Mouse (Mus musculus) forebrain, embryonic 13.5 days (tissue): ENCODE measurements around the gene Ocm. TPM values are rescaled to one million over a fixed set of nuclear protein-coding genes. Genes with fewer than 3 reads are reported as not detected.

Source experiments
- ATAC-seq: fragments of 200-750 bp; cut with Nextera tagmentation; 2 replicates; pipeline ENCODE4 v1.8.0; 2017
- H3K27ac ChIP-seq: fragments of 300-500 bp; sonication (generic); 2 replicates; pipeline ENCODE4 v1.5.1; 2015; ENCODE audit warnings: inconsistent platforms, mild to moderate bottlenecking, moderate library complexity
- H3K27me3 ChIP-seq: fragments of 300-500 bp; sonication (generic); 2 replicates; pipeline ENCODE4 v1.6.1; 2015; ENCODE audit warnings: mild to moderate bottlenecking, inconsistent platforms
- H3K36me3 ChIP-seq: fragments of 300-500 bp; sonication (generic); 2 replicates; pipeline ENCODE4 v1.6.1; 2015; ENCODE audit warnings: mild to moderate bottlenecking, inconsistent platforms; ENCODE audit not compliant: poor library complexity, severe bottlenecking
- H3K4me1 ChIP-seq: fragments of 300-500 bp; sonication (generic); 2 replicates; pipeline ENCODE4 v1.6.1; 2015; ENCODE audit warnings: inconsistent platforms
- H3K4me2 ChIP-seq: fragments of 300-500 bp; sonication (generic); 2 replicates; pipeline ENCODE4 v1.6.1; 2015; ENCODE audit warnings: inconsistent platforms, mild to moderate bottlenecking, moderate library complexity
- H3K4me3 ChIP-seq: fragments of 300-500 bp; sonication (generic); 2 replicates; pipeline ENCODE4 v1.5.1; 2015; ENCODE audit warnings: mild to moderate bottlenecking, inconsistent platforms
- H3K9ac ChIP-seq: fragments of 300-500 bp; sonication (generic); 2 replicates; pipeline ENCODE4 v1.6.1; 2015; ENCODE audit warnings: mild to moderate bottlenecking, inconsistent platforms
- H3K9me3 ChIP-seq: fragments of 300-500 bp; sonication (generic); replicated peaks from 2 replicates; pipeline ENCODE4 v1.6.1; 2016; ENCODE audit warnings: inconsistent platforms
- WGBS: fragments of 180-500 bp; shearing (Covaris S2); methylation state at CpG from one replicate; pipeline ENCODE4 v1.1.7; 2015; 5-methylcytosine and 5-hydroxymethylcytosine counted together
- polyA plus RNA-seq: library from polyadenylated mRNA; unstranded; fragments of >200 nt; fragmentation: Nextera tagmentation; extraction: Ambion mirVana; gene quantifications from 2 replicates; pipeline ENCODE4 v1.2.1, GENCODE M21; 2015

The Ocm gene
- polyA plus RNA-seq, 1 experiment from 2014 or later: not detected

GRCm38 (mm10) chr5:143994632-143995365 lies 31.7 kb downstream of the Ocm start:
- Histone ChIP-seq H3K4me1 (no peaks in the 10 kb centered on the region), H3K9ac (no peak overlapping the region), H3K27ac (no peak overlapping the region), H3K9me3 (0 out of 2 replicates have a peak, but pooled peaks cover 3% of the 10 kb centered on the region), H3K36me3 (peaks cover 100% of the 10 kb centered on the region), H3K4me3 (no peak overlapping the region), H3K4me2 (no peak overlapping the region), H3K27me3 (no peaks in the 10 kb centered on the region)
- 79% methylated on average over 11 of the region's 11 CpGs for WGBS
- ATAC-seq: no peak

DNA sequence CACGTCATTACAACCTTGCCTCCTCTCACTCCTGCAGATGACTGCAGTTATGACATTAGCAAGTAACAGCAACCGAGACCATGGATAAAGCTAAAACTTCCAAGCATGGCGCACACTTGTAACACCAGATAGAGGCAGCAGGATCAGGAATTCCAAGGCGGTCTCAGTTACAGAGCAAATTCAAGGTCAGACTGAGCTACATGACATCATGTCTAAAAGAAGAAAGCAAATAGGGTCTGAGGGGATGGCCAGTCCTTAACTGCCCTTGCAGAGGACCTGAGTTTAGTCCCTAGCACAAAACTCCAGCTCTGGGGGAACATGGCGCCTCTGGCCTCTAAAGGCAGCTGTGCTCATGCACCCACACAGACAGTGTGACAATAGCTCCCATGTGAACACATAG lies 32.6 kb downstream of the Ocm start:
- Histone ChIP-seq H3K9ac (no peak overlapping the region), H3K4me2 (no peak overlapping the region), H3K36me3 (peaks cover 100% of the 10 kb centered on the region), H3K4me1 (no peaks in the 10 kb centered on the region), H3K27me3 (no peaks in the 10 kb centered on the region), H3K9me3 (no peaks in the 10 kb centered on the region), H3K27ac (no peak overlapping the region), H3K4me3 (no peak overlapping the region)
- ATAC-seq: no peak
- 93% methylated on average over 5 of the region's 5 CpGs for WGBS

GRCm38 (mm10) chr5:143993260-143993659 lies 33.2 kb downstream of the Ocm start:
- no peak overlapping the region for H3K27ac ChIP-seq
- no peaks in the 10 kb centered on the region for H3K4me1 ChIP-seq
- H3K9me3 ChIP-seq: no peaks in the 10 kb centered on the region
- no peak for ATAC-seq
- no peak overlapping the region for H3K4me2 ChIP-seq
- no peak overlapping the region for H3K4me3 ChIP-seq
- peaks cover 100% of the 10 kb centered on the region for H3K36me3 ChIP-seq
- no peaks in the 10 kb centered on the region for H3K27me3 ChIP-seq
- no peak overlapping the region for H3K9ac ChIP-seq
- 93% methylated on average over 8 of the region's 8 CpGs for WGBS

- H3K9me3 ChIP-seq: no peaks in the 10 kb centered on the region
- H3K4me3 ChIP-seq: no peak overlapping the region
- H3K27ac ChIP-seq: no peak overlapping the region
- H3K4me2 ChIP-seq: no peak overlapping the region
- no peaks in the 10 kb centered on the region for H3K27me3 ChIP-seq
- ATAC-seq: no peak
- WGBS: 90% methylated on average over 10 of the region's 10 CpGs
- peaks cover 100% of the 10 kb centered on the region for H3K36me3 ChIP-seq
- H3K4me1 ChIP-seq: no peaks in the 10 kb centered on the region
- no peak overlapping the region for H3K9ac ChIP-seq
Observed at GRCm38 (mm10) chr5:143992661-143993060, 33.8 kb downstream of the Ocm start.

DNA sequence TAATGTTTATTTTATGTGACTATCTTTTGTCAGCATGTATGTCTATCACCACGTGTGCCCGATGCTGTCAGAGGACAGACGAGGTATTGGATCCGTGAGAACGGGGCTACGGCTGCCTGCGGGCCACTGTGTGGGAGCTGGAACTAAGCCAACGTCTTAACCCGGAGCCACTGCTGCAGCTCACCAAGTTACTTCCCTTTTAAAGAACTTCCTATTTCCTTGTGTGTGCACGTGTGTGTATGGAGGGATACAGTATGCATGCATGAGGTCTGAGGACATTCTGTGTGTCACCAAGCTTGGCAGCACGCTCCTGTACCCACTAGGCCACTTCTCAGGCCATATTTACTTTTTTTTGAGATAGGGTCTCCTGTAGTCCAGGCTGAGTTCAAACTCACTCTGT lies 36.4 kb downstream of the Ocm start:
- Histone ChIP-seq H3K9ac (no peak overlapping the region), H3K4me3 (no peak overlapping the region), H3K4me1 (no peaks in the 10 kb centered on the region), H3K4me2 (no peak overlapping the region), H3K27ac (no peak overlapping the region), H3K27me3 (no peaks in the 10 kb centered on the region), H3K36me3 (peaks cover 95% of the 10 kb centered on the region), H3K9me3 (no peaks in the 10 kb centered on the region)
- WGBS: 89% methylated on average over 11 of the region's 11 CpGs
- ATAC-seq: no peak

DNA sequence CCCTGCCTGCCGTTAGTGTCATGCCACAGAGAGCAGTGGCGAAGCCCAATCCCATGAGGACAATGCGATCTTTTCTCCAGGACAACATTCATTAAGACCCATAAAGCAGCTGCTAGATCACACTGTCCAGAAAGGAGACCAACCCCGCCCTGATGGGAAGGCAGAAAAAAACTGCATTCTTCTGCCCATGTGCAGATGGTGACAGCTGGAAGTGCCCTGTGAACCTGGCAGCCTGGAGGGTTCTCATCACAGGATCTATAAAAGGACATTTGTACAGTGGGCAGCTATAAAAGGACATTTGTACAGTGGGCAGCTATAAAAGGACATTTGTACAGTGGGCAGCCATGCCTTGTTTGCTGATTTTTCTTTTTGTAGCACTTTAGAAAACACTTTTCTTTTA lies 37.4 kb downstream of the Ocm start:
- no peak for ATAC-seq
- Histone ChIP-seq H3K9ac (no peak overlapping the region), H3K9me3 (no peaks in the 10 kb centered on the region), H3K4me3 (no peak overlapping the region), H3K4me2 (no peak overlapping the region), H3K27me3 (no peaks in the 10 kb centered on the region), H3K36me3 (peaks cover 95% of the 10 kb centered on the region), H3K27ac (no peak overlapping the region), H3K4me1 (no peaks in the 10 kb centered on the region)
- 79% methylated on average over 4 of the region's 4 CpGs for WGBS

GRCm38 (mm10) chr5:143987596-143987995 lies 38.9 kb downstream of the Ocm start:
- H3K27me3 ChIP-seq: no peaks in the 10 kb centered on the region
- H3K4me2 ChIP-seq: no peak overlapping the region
- H3K27ac ChIP-seq: no peak overlapping the region
- no peak for ATAC-seq
- H3K36me3 ChIP-seq: peaks cover 85% of the 10 kb centered on the region
- WGBS: 97% methylated on average over 3 of the region's 3 CpGs
- no peak overlapping the region for H3K4me3 ChIP-seq
- H3K9me3 ChIP-seq: no peaks in the 10 kb centered on the region
- H3K9ac ChIP-seq: no peak overlapping the region
- H3K4me1 ChIP-seq: no peaks in the 10 kb centered on the region

DNA sequence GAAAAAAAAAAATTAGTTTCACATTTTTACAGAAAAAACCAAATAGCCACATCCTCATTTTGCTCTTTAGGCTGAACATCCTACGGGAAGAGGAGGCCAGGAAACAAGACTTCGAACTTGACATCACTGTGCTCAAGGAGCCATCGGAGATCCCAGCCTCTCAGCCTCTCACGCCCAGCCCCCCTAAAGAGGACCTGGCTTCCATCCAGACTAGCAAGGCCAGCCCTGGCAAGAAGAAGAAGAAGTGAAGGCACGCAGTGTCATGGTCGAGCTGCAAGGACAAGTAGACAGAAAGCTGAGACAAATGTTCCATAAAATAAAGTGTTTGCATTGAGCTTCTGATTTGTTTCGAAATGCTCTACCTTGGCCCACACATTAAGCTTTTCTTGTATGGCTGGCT lies 41.1 kb downstream of the Ocm start:
- Histone ChIP-seq H3K4me1 (0 out of 2 replicates have a peak, but pooled peaks cover 4% of the 10 kb centered on the region), H3K4me2 (no peak overlapping the region), H3K9ac (no peak overlapping the region), H3K4me3 (no peak overlapping the region), H3K27ac (no peak overlapping the region), H3K9me3 (no peaks in the 10 kb centered on the region), H3K36me3 (peaks cover 63% of the 10 kb centered on the region), H3K27me3 (no peaks in the 10 kb centered on the region)
- no peak for ATAC-seq
- 93% methylated on average over 7 of the region's 7 CpGs for WGBS

DNA sequence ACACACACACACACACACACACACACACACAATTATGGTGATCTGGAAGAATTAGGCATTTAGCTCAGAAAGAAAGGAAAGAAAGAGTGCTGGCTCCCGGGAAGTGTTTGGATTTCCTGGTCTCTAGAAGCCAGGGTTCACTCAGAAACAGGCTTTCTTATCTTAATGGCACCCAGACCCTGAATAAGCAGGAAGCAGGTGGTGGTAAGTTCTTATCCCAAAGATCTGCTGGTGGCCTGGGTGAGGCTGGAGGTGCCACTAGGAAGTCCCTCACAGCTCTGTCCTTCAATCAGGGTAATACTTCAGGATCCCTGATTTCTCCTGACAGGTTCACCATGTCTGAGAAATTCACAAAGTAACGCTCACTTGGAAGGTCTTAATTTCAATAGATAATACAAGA lies 44.1 kb downstream of the Ocm start:
- Histone ChIP-seq H3K27me3 (no peaks in the 10 kb centered on the region), H3K9me3 (no peaks in the 10 kb centered on the region), H3K4me1 (0 out of 2 replicates have a peak, but pooled peaks cover 4% of the 10 kb centered on the region), H3K9ac (no peak overlapping the region), H3K36me3 (peaks cover 33% of the 10 kb centered on the region), H3K4me2 (no peak overlapping the region), H3K27ac (no peak overlapping the region), H3K4me3 (no peak overlapping the region)
- 82% methylated on average over 2 of the region's 2 CpGs for WGBS
- ATAC-seq: no peak

GRCm38 (mm10) chr5:143980858-143981257 lies 45.6 kb downstream of the Ocm start:
- Histone ChIP-seq H3K4me1 (0 out of 2 replicates have a peak, but pooled peaks cover 4% of the 10 kb centered on the region), H3K9me3 (no peaks in the 10 kb centered on the region), H3K9ac (no peak overlapping the region), H3K27ac (no peak overlapping the region), H3K4me2 (no peak overlapping the region), H3K27me3 (no peaks in the 10 kb centered on the region), H3K4me3 (no peak overlapping the region), H3K36me3 (peaks cover 19% of the 10 kb centered on the region)
- WGBS: 28% methylated on average over 9 of the region's 9 CpGs
- 0 out of 2 replicates have a peak, but pooled peaks have one; percentile 24 for ATAC-seq

- Histone ChIP-seq H3K27ac (no peak overlapping the region), H3K27me3 (no peaks in the 10 kb centered on the region), H3K4me3 (no peak overlapping the region), H3K4me2 (no peak overlapping the region), H3K4me1 (0 out of 2 replicates have a peak, but pooled peaks cover 4% of the 10 kb centered on the region), H3K9me3 (no peaks in the 10 kb centered on the region), H3K36me3 (no peaks in the 10 kb centered on the region), H3K9ac (no peak overlapping the region)
- 81% methylated on average over 16 of the region's 16 CpGs for WGBS
- ATAC-seq: no peak
Observed at GRCm38 (mm10) chr5:143976726-143977431, 49.6 kb downstream of the Ocm start.

DNA sequence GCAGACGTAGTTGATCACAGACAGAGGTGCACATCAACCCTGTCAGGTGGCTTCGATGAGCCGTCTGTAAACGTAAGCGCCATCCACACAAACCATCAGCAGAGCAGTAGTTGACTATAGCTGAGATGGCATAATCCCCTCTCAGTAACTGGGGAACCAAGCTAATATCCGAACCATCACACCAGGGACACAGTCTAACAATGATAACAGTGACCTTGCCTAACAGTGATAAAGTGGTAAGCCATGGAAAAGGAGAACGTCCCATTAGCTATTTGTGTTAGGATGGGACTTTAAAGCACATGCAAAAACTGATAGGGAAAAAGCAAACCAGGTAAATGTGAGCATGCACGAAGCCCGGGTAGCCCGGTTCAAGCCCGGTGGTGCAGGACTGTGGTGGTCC lies 50.2 kb downstream of the Ocm start:
- Histone ChIP-seq H3K9ac (no peak overlapping the region), H3K36me3 (no peaks in the 10 kb centered on the region), H3K27ac (no peak overlapping the region), H3K27me3 (no peaks in the 10 kb centered on the region), H3K4me1 (0 out of 2 replicates have a peak, but pooled peaks cover 4% of the 10 kb centered on the region), H3K4me2 (no peak overlapping the region), H3K4me3 (no peak overlapping the region), H3K9me3 (no peaks in the 10 kb centered on the region)
- 92% methylated on average over 11 of the region's 11 CpGs for WGBS
- ATAC-seq: no peak
